Mouse (Mus musculus) megakaryocyte, embryonic 14.5 days (primary cell): Measurements from ENCODE around the gene Usp32. TPM values are rescaled to one million over a fixed set of nuclear protein-coding genes. Genes with fewer than 3 reads are reported as not detected.

Source experiments
- H3K27me3 ChIP-seq: replicated peaks from 2 replicates; pipeline ENCODE3; 2012; ENCODE audit warnings: inconsistent platforms
- H3K36me3 ChIP-seq: replicated peaks from 2 replicates; pipeline ENCODE3; 2012; ENCODE audit warnings: low read length, inconsistent platforms, mixed read lengths
- H3K4me1 ChIP-seq: 2 replicates; pipeline ENCODE4 v1.6.1; 2012; ENCODE audit warnings: inconsistent platforms
- H3K4me3 ChIP-seq: replicated peaks from 2 replicates; pipeline ENCODE3; 2012; ENCODE audit warnings: moderate library complexity, mild to moderate bottlenecking, inconsistent platforms
- H3K9me3 ChIP-seq: 2 replicates; pipeline ENCODE4 v1.6.1; 2012; ENCODE audit warnings: inconsistent platforms
- FLI1 ChIP-seq: IDR thresholded peaks from 2 replicates; pipeline ENCODE4 v1.6.1; 2012; ENCODE audit warnings: low read length, inconsistent platforms, mixed read lengths
- GATA1 ChIP-seq: IDR thresholded peaks from 3 replicates; pipeline ENCODE4 v1.6.1; 2012; ENCODE audit warnings: mixed read lengths, low read length, inconsistent platforms, borderline replicate concordance
- polyA plus RNA-seq: library from polyadenylated mRNA; stranded (reverse); fragments of >175 nt; gene quantifications from 2 replicates; pipeline ENCODE4 v1.2.3, GENCODE M21; 2012; ENCODE audit warnings: low replicate concordance; ENCODE audit not compliant: insufficient read depth

The Usp32 gene
- polyA plus RNA-seq, result 5.5 TPM in 1 of 2 replicates, not detected in the other

GRCm38 (mm10) chr11:85139581-85140540, at the start of gene Usp32:
Gene Usp32, minus strand, starts transcription at chr11:85140161.
- TF ChIP-seq FLI1 (peak; percentile 56; the same call in 1 of the 2 replicates), GATA1 (no peak)
- Histone ChIP-seq H3K4me1 (peaks cover 50% of the 10 kb centered on the region), H3K4me3 (peak within 1 kb of the TSS; percentile 99), H3K36me3 (peaks cover 9% of the 10 kb centered on the region), H3K9me3 (no peaks in the 10 kb centered on the region), H3K27me3 (no peaks in the 10 kb centered on the region)

GRCm38 (mm10) chr11:85189110-85189509, 49.1 kb upstream of the Usp32 start:
- Histone ChIP-seq H3K4me3 (no peak overlapping the region), H3K27me3 (no peaks in the 10 kb centered on the region), H3K36me3 (peaks cover 60% of the 10 kb centered on the region), H3K4me1 (no peaks in the 10 kb centered on the region), H3K9me3 (peaks cover 4% of the 10 kb centered on the region; the same call in 1 of the 2 replicates)
- TF ChIP-seq GATA1 (no peak), FLI1 (no peak)

GRCm38 (mm10) chr11:85184839-85185238, 44.9 kb upstream of the Usp32 start:
- Histone ChIP-seq H3K27me3 (no peaks in the 10 kb centered on the region), H3K4me1 (peaks cover 12% of the 10 kb centered on the region), H3K4me3 (no peak overlapping the region), H3K36me3 (peaks cover 19% of the 10 kb centered on the region), H3K9me3 (peaks cover 4% of the 10 kb centered on the region; the same call in 1 of the 2 replicates)
- no peak for TF ChIP-seq GATA1
- no peak for TF ChIP-seq FLI1

- Histone ChIP-seq H3K9me3 (peaks cover 4% of the 10 kb centered on the region; the same call in 1 of the 2 replicates), H3K4me3 (no peak overlapping the region), H3K36me3 (peaks cover 11% of the 10 kb centered on the region), H3K27me3 (no peaks in the 10 kb centered on the region), H3K4me1 (peaks cover 12% of the 10 kb centered on the region)
- no peak for TF ChIP-seq FLI1
Measured at GRCm38 (mm10) chr11:85184082-85184481, 44.1 kb upstream of the Usp32 start.

GRCm38 (mm10) chr11:85183284-85183779, 43.4 kb upstream of the Usp32 start:
- Histone ChIP-seq H3K9me3 (peaks cover 4% of the 10 kb centered on the region; the same call in 1 of the 2 replicates), H3K36me3 (peaks cover 6% of the 10 kb centered on the region), H3K4me3 (peak overlapping the region; percentile 92), H3K27me3 (no peaks in the 10 kb centered on the region), H3K4me1 (peaks cover 16% of the 10 kb centered on the region)
- TF ChIP-seq FLI1 (no peak), GATA1 (no peak)

GRCm38 (mm10) chr11:85182617-85183283, 42.8 kb upstream of the Usp32 start:
- Histone ChIP-seq H3K27me3 (peaks cover 1% of the 10 kb centered on the region), H3K36me3 (peaks cover 4% of the 10 kb centered on the region), H3K4me1 (peaks cover 22% of the 10 kb centered on the region), H3K9me3 (peaks cover 4% of the 10 kb centered on the region; the same call in 1 of the 2 replicates), H3K4me3 (peak overlapping the region; percentile 92)
- TF ChIP-seq GATA1 (no peak), FLI1 (no peak)

GRCm38 (mm10) chr11:85178413-85178812, 38.5 kb upstream of the Usp32 start:
- Histone ChIP-seq H3K4me3 (no peak overlapping the region), H3K4me1 (peaks cover 38% of the 10 kb centered on the region), H3K36me3 (no peaks in the 10 kb centered on the region), H3K27me3 (peaks cover 1% of the 10 kb centered on the region), H3K9me3 (no peaks in the 10 kb centered on the region)
- TF ChIP-seq GATA1 (no peak), FLI1 (no peak)

GRCm38 (mm10) chr11:85177761-85178160, 37.8 kb upstream of the Usp32 start:
- Histone ChIP-seq H3K36me3 (no peaks in the 10 kb centered on the region), H3K9me3 (no peaks in the 10 kb centered on the region), H3K4me1 (peaks cover 37% of the 10 kb centered on the region), H3K27me3 (peaks cover 1% of the 10 kb centered on the region), H3K4me3 (no peak overlapping the region)
- TF ChIP-seq FLI1 (no peak), GATA1 (no peak)

GRCm38 (mm10) chr11:85175941-85176340, 36.0 kb upstream of the Usp32 start:
- Histone ChIP-seq H3K36me3 (no peaks in the 10 kb centered on the region), H3K4me1 (peaks cover 49% of the 10 kb centered on the region), H3K9me3 (no peaks in the 10 kb centered on the region), H3K4me3 (no peak overlapping the region), H3K27me3 (peaks cover 1% of the 10 kb centered on the region)
- TF ChIP-seq GATA1 (no peak), FLI1 (no peak)
